Mouse (Mus musculus) limb, embryonic 15.5 days (tissue): ENCODE results near the gene Rfc4. TPM values are rescaled to one million over a fixed set of nuclear protein-coding genes. Genes with fewer than 3 reads are reported as not detected.

Experiments used
- ATAC-seq: fragments of 200-750 bp; cut with Nextera tagmentation; 2 replicates; pipeline ENCODE4 v1.8.0; 2017; ENCODE audit warnings: low read depth, moderate TSS enrichment; ENCODE audit not compliant: insufficient number of reproducible peaks, low FRiP score, low TSS enrichment
- H3K27ac ChIP-seq: fragments of 300-500 bp; sonication (generic); 2 replicates; pipeline ENCODE4 v1.5.1; 2015; ENCODE audit warnings: moderate library complexity, mild to moderate bottlenecking, inconsistent platforms
- H3K27me3 ChIP-seq: fragments of 300-500 bp; sonication (generic); 2 replicates; pipeline ENCODE4 v1.6.1; 2015; ENCODE audit warnings: inconsistent platforms
- H3K36me3 ChIP-seq: fragments of 300-500 bp; sonication (generic); 2 replicates; pipeline ENCODE4 v1.6.1; 2015; ENCODE audit warnings: inconsistent platforms
- H3K4me1 ChIP-seq: fragments of 300-500 bp; sonication (generic); 2 replicates; pipeline ENCODE4 v1.6.1; 2015; ENCODE audit warnings: inconsistent platforms
- H3K4me2 ChIP-seq: fragments of 300-500 bp; sonication (generic); 2 replicates; pipeline ENCODE4 v1.6.1; 2015; ENCODE audit warnings: mild to moderate bottlenecking, inconsistent platforms
- H3K4me3 ChIP-seq: fragments of 300-500 bp; sonication (generic); 2 replicates; pipeline ENCODE4 v1.5.1; 2015; ENCODE audit warnings: mild to moderate bottlenecking, inconsistent platforms
- H3K9ac ChIP-seq: fragments of 300-500 bp; sonication (generic); 2 replicates; pipeline ENCODE4 v1.6.1; 2015; ENCODE audit warnings: inconsistent platforms
- H3K9me3 ChIP-seq: fragments of 300-500 bp; sonication (generic); 2 replicates; pipeline ENCODE4 v1.6.1; 2016; ENCODE audit warnings: inconsistent platforms
- WGBS: fragments of 180-500 bp; shearing (Covaris S2); methylation state at CpG from one replicate; pipeline ENCODE4 v1.1.7; 2015; 5-methylcytosine and 5-hydroxymethylcytosine counted together
- polyA plus RNA-seq: library from polyadenylated mRNA; unstranded; fragments of >200 nt; fragmentation: Nextera tagmentation; extraction: Ambion mirVana; gene quantifications from 2 replicates; pipeline ENCODE4 v1.2.1, GENCODE M21; 2015

Rfc4 gene
- polyA plus RNA-seq, 1 experiment from 2014 or later: 87.0 TPM

- WGBS: 83% methylated on average over 3 of the region's 3 CpGs
- no peak for ATAC-seq
These were observed 2.8 kb upstream of the Rfc4 start for GRCm38 (mm10) chr16:23130303-23130702.

GRCm38 (mm10) chr16:23127311-23127672 lies 245 bp downstream of the Rfc4 start:
- Histone ChIP-seq H3K4me1 (peaks cover 15% of the 10 kb centered on the region), H3K36me3 (peaks cover 18% of the 10 kb centered on the region), H3K4me3 (peak overlapping the region; percentile 82), H3K9me3 (no peaks in the 10 kb centered on the region), H3K9ac (peak overlapping the region; percentile 94), H3K4me2 (peak overlapping the region; percentile 81), H3K27ac (peak overlapping the region; percentile 99), H3K27me3 (no peaks in the 10 kb centered on the region)
- ATAC-seq: no peak
- 0% methylated on average over 4 of the region's 4 CpGs for WGBS

More at GRCm38 (mm10) chr16:23130303-23130702, 2.8 kb upstream of the Rfc4 start:
- no peak overlapping the region for H3K27ac ChIP-seq
- peaks cover 15% of the 10 kb centered on the region for H3K4me1 ChIP-seq
- no peaks in the 10 kb centered on the region for H3K27me3 ChIP-seq
- no peaks in the 10 kb centered on the region for H3K36me3 ChIP-seq
- H3K4me3 ChIP-seq: no peak overlapping the region
- no peaks in the 10 kb centered on the region for H3K9me3 ChIP-seq
- H3K9ac ChIP-seq: no peak overlapping the region
- no peak overlapping the region for H3K4me2 ChIP-seq

GRCm38 (mm10) chr16:23124398-23124797 lies 3.1 kb downstream of the Rfc4 start:
- no peak overlapping the region for H3K4me2 ChIP-seq
- no peak for ATAC-seq
- peaks cover 15% of the 10 kb centered on the region for H3K4me1 ChIP-seq
- 90% methylated on average over 4 of the region's 4 CpGs for WGBS
- H3K27ac ChIP-seq: no peak overlapping the region
- H3K36me3 ChIP-seq: peaks cover 33% of the 10 kb centered on the region
- H3K27me3 ChIP-seq: no peaks in the 10 kb centered on the region
- no peak overlapping the region for H3K4me3 ChIP-seq
- H3K9ac ChIP-seq: no peak overlapping the region
- H3K9me3 ChIP-seq: no peaks in the 10 kb centered on the region

GRCm38 (mm10) chr16:23123104-23123503 lies 4.4 kb downstream of the Rfc4 start:
- no peak for ATAC-seq
- 89% methylated on average over 4 of the region's 4 CpGs for WGBS
- H3K4me3 ChIP-seq: no peak overlapping the region

GRCm38 (mm10) chr16:23122446-23122845 lies 5.1 kb downstream of the Rfc4 start:
- peaks cover 41% of the 10 kb centered on the region for H3K36me3 ChIP-seq
- 92% methylated on average over 3 of the region's 3 CpGs for WGBS
- H3K4me3 ChIP-seq: no peak overlapping the region

More at GRCm38 (mm10) chr16:23123104-23123503, 4.4 kb downstream of the Rfc4 start:
- peaks cover 7% of the 10 kb centered on the region for H3K4me1 ChIP-seq
- no peak overlapping the region for H3K27ac ChIP-seq
- H3K4me2 ChIP-seq: no peak overlapping the region
- peaks cover 38% of the 10 kb centered on the region for H3K36me3 ChIP-seq
- H3K9ac ChIP-seq: no peak overlapping the region
- H3K9me3 ChIP-seq: no peaks in the 10 kb centered on the region
- no peaks in the 10 kb centered on the region for H3K27me3 ChIP-seq

GRCm38 (mm10) chr16:23117173-23117572 lies 10.4 kb downstream of the Rfc4 start:
- Histone ChIP-seq H3K36me3 (peaks cover 50% of the 10 kb centered on the region), H3K27me3 (no peaks in the 10 kb centered on the region), H3K4me3 (no peak overlapping the region), H3K27ac (no peak overlapping the region), H3K4me1 (no peaks in the 10 kb centered on the region), H3K9ac (no peak overlapping the region), H3K9me3 (no peaks in the 10 kb centered on the region), H3K4me2 (no peak overlapping the region)
- 69% methylated on average over 4 of the region's 4 CpGs for WGBS
- no peak for ATAC-seq

More at GRCm38 (mm10) chr16:23122446-23122845, 5.1 kb downstream of the Rfc4 start:
- ATAC-seq: no peak
- Histone ChIP-seq H3K4me1 (peaks cover 7% of the 10 kb centered on the region), H3K9me3 (no peaks in the 10 kb centered on the region), H3K27me3 (no peaks in the 10 kb centered on the region), H3K27ac (no peak overlapping the region), H3K9ac (no peak overlapping the region), H3K4me2 (no peak overlapping the region)

GRCm38 (mm10) chr16:23115486-23115885 lies 12.1 kb downstream of the Rfc4 start:
- H3K4me3 ChIP-seq: no peak overlapping the region
- H3K9ac ChIP-seq: no peak overlapping the region
- no peak for ATAC-seq
- no peak overlapping the region for H3K27ac ChIP-seq
- H3K4me2 ChIP-seq: no peak overlapping the region
- no peaks in the 10 kb centered on the region for H3K9me3 ChIP-seq
- 75% methylated on average over 3 of the region's 3 CpGs for WGBS
- H3K4me1 ChIP-seq: peaks cover 3% of the 10 kb centered on the region; the same call in 1 of the 2 replicates
- H3K36me3 ChIP-seq: peaks cover 55% of the 10 kb centered on the region
- no peaks in the 10 kb centered on the region for H3K27me3 ChIP-seq

GRCm38 (mm10) chr16:23114339-23115171 lies 13.0 kb downstream of the Rfc4 start:
- no peak overlapping the region for H3K4me2 ChIP-seq
- H3K4me1 ChIP-seq: peaks cover 7% of the 10 kb centered on the region; the same call in 1 of the 2 replicates
- no peak for ATAC-seq
- no peak overlapping the region for H3K9ac ChIP-seq
- H3K9me3 ChIP-seq: no peaks in the 10 kb centered on the region
- H3K36me3 ChIP-seq: peaks cover 56% of the 10 kb centered on the region
- no peak overlapping the region; the same call in 1 of the 2 replicates for H3K27ac ChIP-seq
- no peaks in the 10 kb centered on the region for H3K27me3 ChIP-seq
- 59% methylated on average over 5 of the region's 5 CpGs for WGBS
- no peak overlapping the region for H3K4me3 ChIP-seq

- Histone ChIP-seq H3K9ac (no peak overlapping the region), H3K27ac (no peak overlapping the region), H3K4me3 (no peak overlapping the region), H3K4me1 (peaks cover 14% of the 10 kb centered on the region; the same call in 1 of the 2 replicates), H3K27me3 (no peaks in the 10 kb centered on the region), H3K9me3 (no peaks in the 10 kb centered on the region), H3K4me2 (no peak overlapping the region), H3K36me3 (peaks cover 58% of the 10 kb centered on the region)
- no peak for ATAC-seq
These were observed 13.6 kb downstream of the Rfc4 start for GRCm38 (mm10) chr16:23113903-23114302.

- H3K4me3 ChIP-seq: no peak overlapping the region
- no peak overlapping the region for H3K4me2 ChIP-seq
- H3K9ac ChIP-seq: no peak overlapping the region
- ATAC-seq: no peak
- H3K27me3 ChIP-seq: no peaks in the 10 kb centered on the region
- peaks cover 59% of the 10 kb centered on the region for H3K36me3 ChIP-seq
- no peak overlapping the region for H3K27ac ChIP-seq
- H3K9me3 ChIP-seq: no peaks in the 10 kb centered on the region
- peaks cover 15% of the 10 kb centered on the region; the same call in 1 of the 2 replicates for H3K4me1 ChIP-seq
- 54% methylated on average over 9 of the region's 9 CpGs for WGBS
These were observed 14.6 kb downstream of the Rfc4 start for GRCm38 (mm10) chr16:23112861-23113435.

GRCm38 (mm10) chr16:23112348-23112747 lies 15.2 kb downstream of the Rfc4 start:
- H3K36me3 ChIP-seq: peaks cover 57% of the 10 kb centered on the region
- 76% methylated on average over 12 of the region's 12 CpGs for WGBS

More at GRCm38 (mm10) chr16:23112348-23112747, 15.2 kb downstream of the Rfc4 start:
- peaks cover 15% of the 10 kb centered on the region; the same call in 1 of the 2 replicates for H3K4me1 ChIP-seq
- no peak overlapping the region for H3K4me3 ChIP-seq
- ATAC-seq: no peak
- no peak overlapping the region for H3K4me2 ChIP-seq
- no peaks in the 10 kb centered on the region for H3K9me3 ChIP-seq
- H3K27me3 ChIP-seq: no peaks in the 10 kb centered on the region
- H3K27ac ChIP-seq: no peak overlapping the region
- H3K9ac ChIP-seq: no peak overlapping the region
